Mouse (Mus musculus) left cerebral cortex, postnatal 10 days (tissue): ENCODE data around the gene Atxn1. TPM values are rescaled to one million over a fixed set of nuclear protein-coding genes. Genes with fewer than 3 reads are reported as not detected.
A peak's percentile ranks its signal among the peaks of the same experiment; 100 is the strongest.

ENCODE experiments used
- DNase-seq, 2 experiments: peaks; one replicate each; pipeline ENCODE4 v3.0.0; 2021 to 2022; ENCODE audit warnings: low spot score in 2 of 2, mixed read lengths in 1 of 2; ENCODE audit errors: extremely low spot score in 1 of 2
- intact Hi-C: fragments of 180-260 bp; cut with DNase I; formaldehyde crosslinking; loops from one replicate; pipeline ENCODE4 v1.15.1; 2025
- total RNA-seq, 2 experiments: library from RNA; stranded (reverse); gene quantifications; 2 replicates each; pipeline ENCODE4 v1.2.3; 2021

Atxn1 gene
- total RNA-seq, 2 experiments from 2014 or later = 149 to 152 TPM

GRCm38 (mm10) chr13:45816670-45817069, 148.1 kb downstream of the Atxn1 start:
- intact Hi-C loops = no loop called here
- no peak for DNase-seq

- peak in 1 of 2 experiments; percentile 39 for DNase-seq
- intact Hi-C loops = no loop called here
These were observed 154.9 kb downstream of the Atxn1 start for GRCm38 (mm10) chr13:45809777-45810410.

GRCm38 (mm10) chr13:45807593-45808043, 157.2 kb downstream of the Atxn1 start:
- intact Hi-C loops = no loop called here
- DNase-seq = peak in 1 of 2 experiments; percentile 72

GRCm38 (mm10) chr13:45806600-45807525, 157.9 kb downstream of the Atxn1 start:
- no peak for DNase-seq
- intact Hi-C loops = no loop called here

GRCm38 (mm10) chr13:45805915-45806599, 158.8 kb downstream of the Atxn1 start:
- intact Hi-C loops = no loop called here

GRCm38 (mm10) chr13:45802620-45803410, 162.0 kb downstream of the Atxn1 start:
- DNase-seq = no peak
- intact Hi-C loops = no loop called here

More at GRCm38 (mm10) chr13:45805915-45806599, 158.8 kb downstream of the Atxn1 start:
- DNase-seq = no peak

- intact Hi-C loops = no loop called here
- no peak for DNase-seq
These were observed 166.6 kb downstream of the Atxn1 start for GRCm38 (mm10) chr13:45798248-45798647.

GRCm38 (mm10) chr13:45797696-45798095, 167.1 kb downstream of the Atxn1 start:
- no peak for DNase-seq
- intact Hi-C loops = no loop called here

GRCm38 (mm10) chr13:45796286-45796685, 168.5 kb downstream of the Atxn1 start:
- intact Hi-C loops = no loop called here
- no peak for DNase-seq

GRCm38 (mm10) chr13:45793796-45794195, 171.0 kb downstream of the Atxn1 start:
- intact Hi-C loops = no loop called here
- DNase-seq = no peak

- intact Hi-C loops = no loop called here
- DNase-seq = peak in 1 of 2 experiments; percentile 40
These were observed 178.4 kb downstream of the Atxn1 start for GRCm38 (mm10) chr13:45786409-45786808.

- DNase-seq = no peak
- intact Hi-C loops = no loop called here
These were observed 181.1 kb downstream of the Atxn1 start for GRCm38 (mm10) chr13:45783681-45784080.

- DNase-seq = no peak
- intact Hi-C loops = no loop called here
These were observed 186.1 kb downstream of the Atxn1 start for GRCm38 (mm10) chr13:45778750-45779149.

GRCm38 (mm10) chr13:45778171-45778570, 186.6 kb downstream of the Atxn1 start:
- intact Hi-C loops = no loop called here
- no peak for DNase-seq

GRCm38 (mm10) chr13:45775516-45775915, 189.3 kb downstream of the Atxn1 start:
- intact Hi-C loops = no loop called here
- DNase-seq = no peak

GRCm38 (mm10) chr13:45773381-45774168, 191.2 kb downstream of the Atxn1 start:
- intact Hi-C loops = no loop called here
- no peak for DNase-seq

GRCm38 (mm10) chr13:45769757-45770156, 195.1 kb downstream of the Atxn1 start:
- no peak for DNase-seq
- intact Hi-C loops = no loop called here

GRCm38 (mm10) chr13:45768250-45768649, 196.6 kb downstream of the Atxn1 start:
- no peak for DNase-seq
- intact Hi-C loops = no loop called here
